Mouse (Mus musculus) ES-Bruce4 (cell line): ENCODE data around the gene Stn1. TPM values are rescaled to one million over a fixed set of nuclear protein-coding genes. Genes with fewer than 3 reads are reported as not detected.

ENCODE experiments used
- H3K27ac ChIP-seq: 2 replicates; pipeline ENCODE4 v1.5.1; 2012; ENCODE audit warnings: low read length, inconsistent platforms; ENCODE audit not compliant: insufficient read depth
- H3K27me3 ChIP-seq: 2 replicates; pipeline ENCODE4 v1.6.1; 2012; ENCODE audit warnings: mild to moderate bottlenecking, low read length, inconsistent platforms; ENCODE audit not compliant: control insufficient read depth, poor library complexity, insufficient read depth, severe bottlenecking
- H3K36me3 ChIP-seq: 2 replicates; pipeline ENCODE4 v1.6.1; 2012; ENCODE audit warnings: inconsistent platforms, mild to moderate bottlenecking, low read length, moderate library complexity; ENCODE audit not compliant: control insufficient read depth, poor library complexity, insufficient read depth, severe bottlenecking
- H3K4me1 ChIP-seq: one replicate; pipeline ENCODE4 v1.8.1; 2011; ENCODE audit warnings: low read length; ENCODE audit not compliant: control insufficient read depth, insufficient read depth
- H3K4me3 ChIP-seq: 2 replicates; pipeline ENCODE4 v1.5.1; 2011; ENCODE audit warnings: low read depth, mild to moderate bottlenecking, low read length
- H3K9ac ChIP-seq: 2 replicates; pipeline ENCODE4 v1.6.1; 2012; ENCODE audit warnings: low read depth, mild to moderate bottlenecking, inconsistent platforms; ENCODE audit not compliant: poor library complexity, severe bottlenecking
- H3K9me3 ChIP-seq: replicated peaks from 2 replicates; pipeline ENCODE4 v1.6.1; 2012; ENCODE audit warnings: mild to moderate bottlenecking, low read length, inconsistent platforms; ENCODE audit not compliant: control insufficient read depth, poor library complexity, insufficient read depth, severe bottlenecking
- CTCF ChIP-seq: IDR thresholded peaks from one replicate; pipeline ENCODE4 v1.8.1; 2011; ENCODE audit warnings: low read depth, low read length
- EP300 ChIP-seq: IDR thresholded peaks from 2 replicates; pipeline ENCODE4 v1.6.1; 2011; ENCODE audit warnings: low read depth, low read length; ENCODE audit not compliant: insufficient read depth
- POLR2A ChIP-seq: IDR thresholded peaks from one replicate; pipeline ENCODE4 v1.8.1; 2011; ENCODE audit warnings: low read length; ENCODE audit not compliant: insufficient read depth
- polyA plus RNA-seq: library from polyadenylated mRNA; stranded (reverse); fragments of >200 nt; gene quantifications from 2 replicates; pipeline ENCODE4 v1.2.4, GENCODE M21; 2011; ENCODE audit warnings: low read depth; ENCODE audit not compliant: missing spikeins, insufficient read depth, insufficient read length

The Stn1 gene
- polyA plus RNA-seq = 41.4 and 44.9 TPM in 2 replicates

GRCm38 (mm10) chr19:47537300-47537792 lies at the start of gene Stn1:
TSS of gene Stn1 (minus strand) at chr19:47537507.
- Histone ChIP-seq H3K9ac (peak within 1 kb of the TSS; percentile 93), H3K36me3 (peaks cover 3% of the 10 kb centered on the region; the same call in 1 of the 2 replicates), H3K27me3 (no peaks in the 10 kb centered on the region), H3K4me1 (peaks cover 5% of the 10 kb centered on the region), H3K9me3 (no peaks in the 10 kb centered on the region), H3K4me3 (peak within 1 kb of the TSS; percentile 99), H3K27ac (peak within 1 kb of the TSS; percentile 63; the same call in 1 of the 2 replicates)
- TF ChIP-seq CTCF (no peak), EP300 (no peak), POLR2A (no peak)

DNA sequence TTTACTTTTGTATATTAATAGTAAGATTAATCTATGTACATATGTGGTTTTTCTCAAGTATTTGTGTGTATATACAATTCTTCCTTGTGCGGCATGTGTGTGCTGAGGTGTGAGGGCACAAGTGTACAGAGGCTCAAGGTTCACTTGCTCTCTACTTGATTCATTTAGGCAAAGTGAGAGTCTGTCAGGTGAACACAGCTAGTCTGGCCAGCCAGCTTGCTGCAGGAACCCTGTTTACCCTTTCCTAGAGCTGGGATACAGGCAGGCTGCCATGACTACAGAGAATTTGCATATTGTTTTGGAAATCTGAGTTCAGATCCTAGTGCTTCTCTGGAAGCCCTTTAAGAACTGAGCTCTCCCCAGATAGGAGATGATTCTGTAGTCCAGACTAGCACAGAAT lies 49.7 kb upstream of the Stn1 start:
- no peak overlapping the region for H3K9ac ChIP-seq
- no peak for TF ChIP-seq CTCF
- no peak for TF ChIP-seq POLR2A
- no peak for TF ChIP-seq EP300
- H3K27me3 ChIP-seq = no peaks in the 10 kb centered on the region
- no peaks in the 10 kb centered on the region for H3K9me3 ChIP-seq
- no peaks in the 10 kb centered on the region for H3K4me1 ChIP-seq
- H3K27ac ChIP-seq = no peak overlapping the region
- H3K4me3 ChIP-seq = no peak overlapping the region
- no peaks in the 10 kb centered on the region for H3K36me3 ChIP-seq

GRCm38 (mm10) chr19:47585772-47586171 lies 48.5 kb upstream of the Stn1 start:
- Histone ChIP-seq H3K9ac (no peak overlapping the region), H3K4me1 (peaks cover 2% of the 10 kb centered on the region), H3K4me3 (no peak overlapping the region), H3K9me3 (no peaks in the 10 kb centered on the region), H3K36me3 (no peaks in the 10 kb centered on the region), H3K27ac (no peak overlapping the region), H3K27me3 (no peaks in the 10 kb centered on the region)
- TF ChIP-seq EP300 (no peak), POLR2A (no peak), CTCF (no peak)

DNA sequence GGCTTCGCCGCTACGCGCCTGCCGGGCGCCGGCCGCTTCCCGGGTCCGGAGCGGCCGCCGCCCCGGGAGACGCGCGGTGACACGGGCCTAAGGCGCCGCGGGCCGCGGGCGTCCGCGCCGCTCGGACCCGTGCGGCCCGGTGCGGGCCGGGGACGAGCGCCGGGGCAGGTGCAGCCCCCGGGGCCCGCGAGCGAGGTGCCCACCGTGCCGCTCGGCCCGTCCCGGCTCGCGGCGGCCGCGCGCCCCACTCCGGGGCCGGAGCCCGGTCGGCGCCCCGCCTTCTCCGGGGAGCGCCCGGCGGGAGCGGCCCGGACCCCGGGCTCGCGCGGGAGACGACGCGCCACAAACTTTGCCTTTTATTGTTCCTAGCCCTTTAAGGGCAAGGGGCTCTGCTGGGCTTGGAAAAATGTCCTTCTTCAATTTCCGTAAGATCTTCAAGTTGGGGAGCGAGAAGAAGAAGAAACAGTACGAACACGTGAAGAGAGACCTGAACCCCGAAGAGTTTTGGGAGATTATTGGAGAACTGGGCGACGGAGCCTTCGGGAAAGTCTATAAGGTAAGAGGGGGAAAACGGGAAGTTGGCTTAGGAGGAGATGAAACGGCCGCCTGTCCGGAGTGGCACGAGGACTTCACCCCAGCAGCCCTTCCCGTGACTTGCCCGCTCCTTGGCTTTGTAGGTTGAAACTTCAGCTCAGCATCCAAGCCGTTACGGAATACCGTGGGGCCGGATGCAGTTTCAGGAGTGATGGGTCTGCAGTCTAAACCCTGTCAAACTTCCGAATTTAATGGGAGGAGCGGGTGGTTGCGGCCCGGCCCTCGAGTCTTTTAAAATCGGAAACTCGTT lies 42.7 kb upstream of the Stn1 start:
- Histone ChIP-seq H3K4me3 (peak overlapping the region; percentile 88), H3K9me3 (no peaks in the 10 kb centered on the region), H3K9ac (peak overlapping the region; percentile 94), H3K27ac (0 out of 2 replicates have a peak overlapping the region, but pooled peaks have one; percentile 1), H3K36me3 (no peaks in the 10 kb centered on the region), H3K4me1 (peaks cover 2% of the 10 kb centered on the region), H3K27me3 (no peaks in the 10 kb centered on the region)
- TF ChIP-seq EP300 = no peak
- no peak for TF ChIP-seq POLR2A
- TF ChIP-seq CTCF = no peak

DNA sequence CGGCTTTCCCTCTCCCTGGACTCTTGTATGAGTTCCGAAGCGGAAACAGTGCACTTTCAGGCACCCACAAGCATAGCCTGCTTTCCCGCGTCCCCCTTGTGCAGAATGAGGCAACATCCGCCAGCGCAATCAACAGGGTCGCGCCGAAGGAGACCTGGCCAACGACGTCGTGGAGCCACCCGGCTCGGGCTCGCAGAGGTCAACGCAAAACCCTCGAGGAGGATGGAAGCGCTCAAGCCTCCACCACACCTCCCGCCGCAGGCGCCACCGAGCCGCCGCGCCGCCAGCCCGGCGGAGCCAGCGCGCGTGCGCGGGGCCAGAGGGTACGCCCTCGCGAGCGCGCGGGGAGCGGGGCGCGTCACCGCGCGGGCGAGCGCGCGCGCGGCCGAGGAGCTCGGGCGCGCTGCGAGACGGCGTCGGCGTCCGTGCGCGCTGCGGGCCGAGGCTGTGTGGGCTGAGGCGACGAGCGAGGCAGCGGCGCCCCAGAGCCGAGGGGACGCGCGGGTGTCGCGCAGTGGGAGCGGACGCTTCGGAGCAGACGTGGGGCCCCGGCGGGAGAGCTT lies 42.0 kb upstream of the Stn1 start, which contains the start of gene Slk:
TSS of gene Slk (plus strand) at position 454 of the 563 bp plus-strand sequence.
- Histone ChIP-seq H3K9me3 (no peaks in the 10 kb centered on the region), H3K4me3 (peak within 1 kb of the TSS; percentile 88), H3K27me3 (no peaks in the 10 kb centered on the region), H3K27ac (peak within 1 kb of the TSS; percentile 62), H3K36me3 (no peaks in the 10 kb centered on the region), H3K4me1 (peaks cover 2% of the 10 kb centered on the region), H3K9ac (peak within 1 kb of the TSS; percentile 94)
- TF ChIP-seq POLR2A = peak; percentile 45
- TF ChIP-seq EP300 = 0 out of 2 replicates have a peak, but pooled peaks have one; percentile 7
- TF ChIP-seq CTCF = no peak

GRCm38 (mm10) chr19:47578581-47579224 lies 41.4 kb upstream of the Stn1 start:
- TF ChIP-seq POLR2A (no peak), EP300 (0 out of 2 replicates have a peak, but pooled peaks have one; percentile 69)

More at GRCm38 (mm10) chr19:47578581-47579224, 41.4 kb upstream of the Stn1 start:
- Histone ChIP-seq H3K27me3 (no peaks in the 10 kb centered on the region), H3K4me1 (peaks cover 2% of the 10 kb centered on the region), H3K36me3 (no peaks in the 10 kb centered on the region), H3K27ac (peak overlapping the region; percentile 62), H3K9me3 (no peaks in the 10 kb centered on the region), H3K4me3 (peak overlapping the region; percentile 85), H3K9ac (peak overlapping the region; percentile 94)
